Mouse (Mus musculus): ENCODE measurements around the gene Ppfia2. TPM values are rescaled to one million over a fixed set of nuclear protein-coding genes. Genes with fewer than 3 reads are reported as not detected.

The Ppfia2 gene
- polyA plus RNA-seq, 1 experiment = 1.1 TPM

GRCm38 (mm10) chr10:106938851-106939250, 468.7 kb downstream of the Ppfia2 start:
- H3K4me3 ChIP-seq (ENCODE audit: control insufficient read depth, low read depth, low read length) = no peak overlapping the region
- H3K27me3 ChIP-seq (ENCODE audit: control insufficient read depth, insufficient read depth, low read length) = no peaks in the 10 kb centered on the region
- TF ChIP-seq POLR2A (IDR thresholded peaks at IDR 0.05; ENCODE audit: control insufficient read depth, low read depth, low read length) (no peak), CTCF (IDR thresholded peaks at IDR 0.05; ENCODE audit: control insufficient read depth, insufficient read depth, insufficient replicate concordance, low read depth, low read length) (no peak)
- H3K27ac ChIP-seq (ENCODE audit: control insufficient read depth, insufficient read depth, low read depth, low read length) = no peak overlapping the region
- H3K36me3 ChIP-seq (ENCODE audit: control insufficient read depth, insufficient read depth, low read length) = no peaks in the 10 kb centered on the region
- H3K4me1 ChIP-seq (ENCODE audit: control insufficient read depth, insufficient read depth, low read length) = no peaks in the 10 kb centered on the region

- no peaks in the 10 kb centered on the region for H3K36me3 ChIP-seq (ENCODE audit: control insufficient read depth, insufficient read depth, low read length)
- no peak overlapping the region for H3K27ac ChIP-seq (ENCODE audit: control insufficient read depth, insufficient read depth, low read depth, low read length)
- H3K4me3 ChIP-seq (ENCODE audit: control insufficient read depth, low read depth, low read length) = no peak overlapping the region
- H3K27me3 ChIP-seq (ENCODE audit: control insufficient read depth, insufficient read depth, low read length) = no peaks in the 10 kb centered on the region
- no peaks in the 10 kb centered on the region for H3K4me1 ChIP-seq (ENCODE audit: control insufficient read depth, insufficient read depth, low read length)
- TF ChIP-seq CTCF (IDR thresholded peaks at IDR 0.05; ENCODE audit: control insufficient read depth, insufficient read depth, insufficient replicate concordance, low read depth, low read length) = no peak
- no peak for TF ChIP-seq POLR2A (IDR thresholded peaks at IDR 0.05; ENCODE audit: control insufficient read depth, low read depth, low read length)
Observed at GRCm38 (mm10) chr10:106939441-106939840, 469.3 kb downstream of the Ppfia2 start.

GRCm38 (mm10) chr10:106941380-106941779, 471.2 kb downstream of the Ppfia2 start:
- Histone ChIP-seq H3K4me3 (ENCODE audit: control insufficient read depth, low read depth, low read length) (no peak overlapping the region), H3K27ac (ENCODE audit: control insufficient read depth, insufficient read depth, low read depth, low read length) (no peak overlapping the region), H3K4me1 (ENCODE audit: control insufficient read depth, insufficient read depth, low read length) (no peaks in the 10 kb centered on the region), H3K27me3 (ENCODE audit: control insufficient read depth, insufficient read depth, low read length) (no peaks in the 10 kb centered on the region), H3K36me3 (ENCODE audit: control insufficient read depth, insufficient read depth, low read length) (no peaks in the 10 kb centered on the region)
- TF ChIP-seq POLR2A (IDR thresholded peaks at IDR 0.05; ENCODE audit: control insufficient read depth, low read depth, low read length) = no peak
- TF ChIP-seq CTCF (IDR thresholded peaks at IDR 0.05; ENCODE audit: control insufficient read depth, insufficient read depth, insufficient replicate concordance, low read depth, low read length) = no peak

- Histone ChIP-seq H3K27me3 (ENCODE audit: control insufficient read depth, insufficient read depth, low read length) (no peaks in the 10 kb centered on the region), H3K27ac (ENCODE audit: control insufficient read depth, insufficient read depth, low read depth, low read length) (no peak overlapping the region), H3K4me3 (ENCODE audit: control insufficient read depth, low read depth, low read length) (no peak overlapping the region), H3K36me3 (ENCODE audit: control insufficient read depth, insufficient read depth, low read length) (no peaks in the 10 kb centered on the region), H3K4me1 (ENCODE audit: control insufficient read depth, insufficient read depth, low read length) (no peaks in the 10 kb centered on the region)
- TF ChIP-seq POLR2A (IDR thresholded peaks at IDR 0.05; ENCODE audit: control insufficient read depth, low read depth, low read length) (no peak), CTCF (IDR thresholded peaks at IDR 0.05; ENCODE audit: control insufficient read depth, insufficient read depth, insufficient replicate concordance, low read depth, low read length) (no peak)
Observed at GRCm38 (mm10) chr10:106959026-106959425, 488.9 kb downstream of the Ppfia2 start.

GRCm38 (mm10) chr10:106975193-106976141, 505.3 kb downstream of the Ppfia2 start:
- Histone ChIP-seq H3K36me3 (ENCODE audit: control insufficient read depth, insufficient read depth, low read length) (no peaks in the 10 kb centered on the region), H3K4me1 (ENCODE audit: control insufficient read depth, insufficient read depth, low read length) (no peaks in the 10 kb centered on the region), H3K4me3 (ENCODE audit: control insufficient read depth, low read depth, low read length) (no peak overlapping the region), H3K27ac (ENCODE audit: control insufficient read depth, insufficient read depth, low read depth, low read length) (no peak overlapping the region), H3K27me3 (ENCODE audit: control insufficient read depth, insufficient read depth, low read length) (no peaks in the 10 kb centered on the region)
- TF ChIP-seq CTCF (IDR thresholded peaks at IDR 0.05; ENCODE audit: control insufficient read depth, insufficient read depth, insufficient replicate concordance, low read depth, low read length) (no peak), POLR2A (IDR thresholded peaks at IDR 0.05; ENCODE audit: control insufficient read depth, low read depth, low read length) (no peak)

All from testis, adult 2 months (tissue).